In genomic region chr2:27408194-27408593, GRCm38 (mm10) we compare ENCODE assay signal across 16 mouse cellular contexts.
"Had no signal": no experiment of that assay in that cellular context is flagged by ENCODE, and none has a peak within 500 bp of the region (broad histone marks: within the 10 kb centered on the region; RNA-seq: fewer than 3 reads in every experiment).

No protein-coding gene starts in this region.

- H3K9ac ChIP-seq: liver, embryonic 12.5 days; liver, embryonic 14.5 days; lung, embryonic 14.5 days; midbrain, embryonic 12.5 days; neural tube, embryonic 13.5 days; neural tube, embryonic 15.5 days had no signal

- H3K27ac ChIP-seq: liver, embryonic 12.5 days; liver, embryonic 14.5 days; midbrain, embryonic 12.5 days; neural tube, embryonic 15.5 days had no signal

- ATAC-seq: liver, embryonic 12.5 days had no signal

- H3K9me3 ChIP-seq: liver, embryonic 12.5 days; midbrain, embryonic 12.5 days; neural tube, embryonic 13.5 days; neural tube, embryonic 15.5 days had no signal

- H3K4me2 ChIP-seq: liver, embryonic 12.5 days; lung, embryonic 14.5 days; midbrain, embryonic 12.5 days; neural tube, embryonic 13.5 days; neural tube, embryonic 15.5 days had no signal

- H3K4me3 ChIP-seq: liver, embryonic 12.5 days; midbrain, embryonic 12.5 days; myocyte; neural tube, embryonic 13.5 days; neural tube, embryonic 15.5 days had no signal

- DNase-seq: lung, embryonic 14.5 days; lung, postnatal 10 days; lung, postnatal 4 days; retina, postnatal 1 day; right cerebral cortex, adult 18-20 months; right cerebral cortex, postnatal 25 days; right cerebral cortex, postnatal 4 days; thymus, adult 2 months; thymus, postnatal 25 days; thymus, postnatal 4 days had no signal

- H3K36me3 ChIP-seq: liver, embryonic 12.5 days; midbrain, embryonic 12.5 days; neural tube, embryonic 13.5 days; neural tube, embryonic 15.5 days had no signal

- H3K27me3 ChIP-seq: liver, embryonic 12.5 days; midbrain, embryonic 12.5 days; neural tube, embryonic 13.5 days; neural tube, embryonic 15.5 days had no signal
